Mouse (Mus musculus): ENCODE results near the gene Pou3f3. TPM values are rescaled to one million over a fixed set of nuclear protein-coding genes. Genes with fewer than 3 reads are reported as not detected.

The Pou3f3 gene
- polyA plus RNA-seq, 1 experiment from 2014 or later, result 0.04 TPM

Other genes starting within 250 kb of the Pou3f3 start
- gene Mrps9, start 155.5 kb downstream of the Pou3f3 start, polyA plus RNA-seq (2014; fragmentation: Nextera tagmentation; extraction: Ambion mirVana), result 49.7 and 54.6 TPM in 2 replicates

Data from stomach, embryonic 14.5 days (tissue).